Mouse (Mus musculus) hindbrain, embryonic 12.5 days (tissue): Measurements from ENCODE around the gene Klrc3. TPM values are rescaled to one million over a fixed set of nuclear protein-coding genes. Genes with fewer than 3 reads are reported as not detected.
"Not testable (repeated sequence)": the region's sequence is repeated elsewhere in the genome, so short reads cannot be mapped to it uniquely, and the experiment has no call there.

ENCODE experiments used
- ATAC-seq: fragments of 200-750 bp; cut with Nextera tagmentation; 2 replicates; pipeline ENCODE4 v1.8.0; 2017; ENCODE audit warnings: moderate TSS enrichment; ENCODE audit not compliant: low FRiP score
- H3K27ac ChIP-seq: fragments of 300-500 bp; sonication (generic); 2 replicates; pipeline ENCODE4 v1.5.1; 2016; ENCODE audit warnings: mild to moderate bottlenecking
- H3K27me3 ChIP-seq: fragments of 300-500 bp; sonication (generic); 2 replicates; pipeline ENCODE4 v1.6.1; 2016; ENCODE audit warnings: mild to moderate bottlenecking
- H3K36me3 ChIP-seq: fragments of 300-500 bp; sonication (generic); 2 replicates; pipeline ENCODE4 v1.6.1; 2016; ENCODE audit warnings: mild to moderate bottlenecking
- H3K4me1 ChIP-seq: fragments of 300-500 bp; sonication (generic); 2 replicates; pipeline ENCODE4 v1.6.1; 2016
- H3K4me2 ChIP-seq: fragments of 300-500 bp; sonication (generic); replicated peaks from 2 replicates; pipeline ENCODE4 v1.6.1; 2016; ENCODE audit warnings: mild to moderate bottlenecking
- H3K4me3 ChIP-seq: fragments of 300-500 bp; sonication (generic); 2 replicates; pipeline ENCODE4 v1.5.1; 2016; ENCODE audit warnings: mild to moderate bottlenecking
- H3K9ac ChIP-seq: fragments of 300-500 bp; sonication (generic); 2 replicates; pipeline ENCODE4 v1.6.1; 2016; ENCODE audit warnings: mild to moderate bottlenecking, moderate library complexity
- H3K9me3 ChIP-seq: fragments of 300-500 bp; sonication (generic); replicated peaks from 2 replicates; pipeline ENCODE4 v1.6.1; 2016; ENCODE audit warnings: mild to moderate bottlenecking
- WGBS: fragments of 180-500 bp; shearing (Covaris S2); methylation state at CpG from one replicate; pipeline ENCODE4 v1.1.7; 2016; 5-methylcytosine and 5-hydroxymethylcytosine counted together
- polyA plus RNA-seq: library from polyadenylated mRNA; unstranded; fragments of >200 nt; fragmentation: Nextera tagmentation; extraction: Ambion mirVana; gene quantifications from 2 replicates; pipeline ENCODE4 v1.2.1, GENCODE M21; 2016

The Klrc3 gene
- polyA plus RNA-seq, result not detected in 2 replicates

GRCm38 (mm10) chr6:129643237-129643636 is at the start of gene Klrc3:
Gene Klrc3 (minus strand): TSS chr6:129643337.
- not testable (repeated sequence) for H3K4me3 ChIP-seq, ATAC-seq, H3K9ac ChIP-seq, H3K4me2 ChIP-seq, H3K4me1 ChIP-seq, H3K36me3 ChIP-seq, H3K27me3 ChIP-seq, H3K9me3 ChIP-seq, H3K27ac ChIP-seq
- 85% methylated on average over 3 of the region's 3 CpGs for WGBS

- 88% methylated on average over 10 of the region's 10 CpGs for WGBS
- not testable (repeated sequence) for H3K9ac ChIP-seq, ATAC-seq, H3K27me3 ChIP-seq, H3K4me3 ChIP-seq, H3K4me1 ChIP-seq, H3K9me3 ChIP-seq, H3K4me2 ChIP-seq, H3K27ac ChIP-seq, H3K36me3 ChIP-seq
Measured at GRCm38 (mm10) chr6:129691436-129691835, 48.3 kb upstream of the Klrc3 start.

GRCm38 (mm10) chr6:129680379-129680778 is 37.2 kb upstream of the Klrc3 start:
- WGBS, result 85% methylated on average over 1 of the region's 1 CpGs
- Histone ChIP-seq H3K9me3 (no peaks in the 10 kb centered on the region; the same call in 1 of the 2 replicates), H3K27me3 (no peaks in the 10 kb centered on the region), H3K4me2 (no peak overlapping the region), H3K4me3 (no peak overlapping the region), H3K27ac (no peak overlapping the region), H3K36me3 (no peaks in the 10 kb centered on the region), H3K9ac (no peak overlapping the region), H3K4me1 (no peaks in the 10 kb centered on the region)
- ATAC-seq, result no peak

- no peak within 1 kb of the TSS for H3K4me3 ChIP-seq
- no peaks in the 10 kb centered on the region for H3K36me3 ChIP-seq
- H3K9me3 ChIP-seq, result no peaks in the 10 kb centered on the region; the same call in 1 of the 2 replicates
- WGBS, result 79% methylated on average over 3 of the region's 3 CpGs
- no peaks in the 10 kb centered on the region for H3K27me3 ChIP-seq
- H3K9ac ChIP-seq, result no peak within 1 kb of the TSS
- H3K4me2 ChIP-seq, result no peak within 1 kb of the TSS
- ATAC-seq, result no peak
- no peaks in the 10 kb centered on the region for H3K4me1 ChIP-seq
- no peak within 1 kb of the TSS for H3K27ac ChIP-seq
Measured at GRCm38 (mm10) chr6:129678873-129679272, 35.7 kb upstream of the Klrc3 start, which contains the start of gene Klrc1. Gene Klrc1 (minus strand): TSS chr6:129678973.

GRCm38 (mm10) chr6:129661301-129661700 is 18.2 kb upstream of the Klrc3 start:
- H3K9me3 ChIP-seq, H3K4me3 ChIP-seq, H3K9ac ChIP-seq, H3K36me3 ChIP-seq, H3K27ac ChIP-seq, ATAC-seq, H3K4me2 ChIP-seq, H3K4me1 ChIP-seq, H3K27me3 ChIP-seq: not testable (repeated sequence)
- no CpG with 5 or more reads among the region's 3 CpGs for WGBS

GRCm38 (mm10) chr6:129660589-129660988 is 17.5 kb upstream of the Klrc3 start, which contains the start of gene Klrc2:
Gene Klrc2 (minus strand): TSS chr6:129660689.
- H3K9me3 ChIP-seq, H3K36me3 ChIP-seq, H3K4me2 ChIP-seq, H3K4me1 ChIP-seq, H3K27me3 ChIP-seq, H3K4me3 ChIP-seq, H3K27ac ChIP-seq, ATAC-seq, H3K9ac ChIP-seq: not testable (repeated sequence)
- 77% methylated on average over 4 of the region's 4 CpGs for WGBS

- H3K27ac ChIP-seq, H3K27me3 ChIP-seq, H3K4me2 ChIP-seq, H3K36me3 ChIP-seq, H3K4me1 ChIP-seq, H3K4me3 ChIP-seq, H3K9me3 ChIP-seq, ATAC-seq, H3K9ac ChIP-seq: not testable (repeated sequence)
- WGBS, result 83% methylated on average over 1 of the region's 3 CpGs
Measured at GRCm38 (mm10) chr6:129644054-129644453, 917 bp upstream of the Klrc3 start.

GRCm38 (mm10) chr6:129631046-129631445 is 12.1 kb downstream of the Klrc3 start:
- 84% methylated on average over 2 of the region's 2 CpGs for WGBS
- H3K36me3 ChIP-seq, result not testable (repeated sequence)

GRCm38 (mm10) chr6:129623735-129624134 is 19.4 kb downstream of the Klrc3 start, which contains the start of gene Klrk1:
Gene Klrk1 (minus strand): TSS chr6:129623864.
- Histone ChIP-seq H3K27me3 (no peaks in the 10 kb centered on the region), H3K27ac (no peak within 1 kb of the TSS), H3K9me3 (no peaks in the 10 kb centered on the region), H3K36me3 (no peaks in the 10 kb centered on the region), H3K9ac (no peak within 1 kb of the TSS), H3K4me2 (no peak within 1 kb of the TSS), H3K4me1 (no peaks in the 10 kb centered on the region), H3K4me3 (no peak within 1 kb of the TSS)
- 82% methylated on average over 4 of the region's 4 CpGs for WGBS
- no peak for ATAC-seq

More at GRCm38 (mm10) chr6:129631046-129631445, 12.1 kb downstream of the Klrc3 start:
- H3K9ac ChIP-seq, H3K4me2 ChIP-seq, H3K9me3 ChIP-seq, H3K4me3 ChIP-seq, H3K27ac ChIP-seq, H3K4me1 ChIP-seq, ATAC-seq, H3K27me3 ChIP-seq: not testable (repeated sequence)

- H3K4me3 ChIP-seq, result no peak overlapping the region
- H3K4me1 ChIP-seq, result no peaks in the 10 kb centered on the region
- H3K36me3 ChIP-seq, result no peaks in the 10 kb centered on the region
- H3K27ac ChIP-seq, result no peak overlapping the region
- no peak for ATAC-seq
- no peak overlapping the region for H3K9ac ChIP-seq
- H3K9me3 ChIP-seq, result no peaks in the 10 kb centered on the region
- no peak overlapping the region for H3K4me2 ChIP-seq
- no peaks in the 10 kb centered on the region for H3K27me3 ChIP-seq
Measured at GRCm38 (mm10) chr6:129608372-129608771, 34.8 kb downstream of the Klrc3 start.

- Histone ChIP-seq H3K27me3 (no peaks in the 10 kb centered on the region), H3K9me3 (no peaks in the 10 kb centered on the region), H3K4me3 (no peak within 1 kb of the TSS), H3K4me1 (no peaks in the 10 kb centered on the region), H3K36me3 (no peaks in the 10 kb centered on the region), H3K9ac (no peak within 1 kb of the TSS), H3K27ac (no peak within 1 kb of the TSS), H3K4me2 (no peak within 1 kb of the TSS)
- WGBS, result 87% methylated on average over 3 of the region's 3 CpGs
- ATAC-seq, result no peak
Measured at GRCm38 (mm10) chr6:129591508-129591907, 51.6 kb downstream of the Klrc3 start, which contains the start of gene Klrd1. Gene Klrd1 (plus strand): TSS chr6:129591782.
